Mouse (Mus musculus) myocyte (in vitro differentiated cells): Measurements from ENCODE around the gene Ybx3.

Experiments used
- POLR2A ChIP-seq: IDR thresholded peaks from one replicate; pipeline ENCODE4 v1.6.1; 2011; ENCODE audit warnings: low read depth, mild to moderate bottlenecking, control low read depth, moderate library complexity; ENCODE audit not compliant: insufficient read length
- TCF12 ChIP-seq: IDR thresholded peaks from one replicate; pipeline ENCODE4 v1.6.1; 2011; ENCODE audit warnings: mild to moderate bottlenecking, control low read depth; ENCODE audit not compliant: poor library complexity, insufficient read depth, severe bottlenecking
- TCF3 ChIP-seq: IDR thresholded peaks from one replicate; pipeline ENCODE4 v1.6.1; 2011; ENCODE audit warnings: low read depth, control low read depth; ENCODE audit not compliant: insufficient read length
- USF1 ChIP-seq: IDR thresholded peaks from one replicate; pipeline ENCODE4 v1.6.1; 2011; ENCODE audit warnings: low read depth, mild to moderate bottlenecking, control low read depth, moderate library complexity

GRCm38 (mm10) chr6:131340082-131340481, 48.2 kb downstream of the Ybx3 start:
- TF ChIP-seq USF1 = no peak
- no peak for TF ChIP-seq POLR2A
- no peak for TF ChIP-seq TCF3
- TF ChIP-seq TCF12 = no peak
